In the genomic region with DNA sequence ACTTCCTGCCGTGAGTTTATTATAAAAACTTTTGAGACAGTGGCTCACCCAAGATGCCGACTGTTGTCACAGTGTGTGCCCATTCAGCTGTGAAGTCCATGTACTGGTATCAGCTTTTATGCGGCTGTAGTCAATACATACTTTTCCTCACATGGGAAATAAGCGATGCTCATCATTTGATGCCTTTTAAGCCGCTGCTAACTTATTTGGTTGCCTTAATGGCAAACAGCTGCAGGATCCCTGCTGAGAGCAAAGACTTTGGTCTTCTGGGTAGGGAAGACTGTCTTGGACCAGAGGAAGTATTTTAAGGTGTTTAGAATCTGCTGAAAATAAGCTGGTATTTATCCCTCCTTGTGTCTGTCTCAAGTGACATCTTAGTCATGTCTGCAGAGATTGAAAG, we compare ENCODE assay signal across 10 mouse cellular contexts. TPM values are rescaled to one million over a fixed set of nuclear protein-coding genes. Genes with fewer than 3 reads are reported as not detected.
DNase-seq lines count a peak whose midpoint lies in the region; ATAC-seq and TF ChIP-seq lines count a peak whose summit lies in the region.
"Had no signal": no experiment of that assay in that cellular context is flagged by ENCODE, and none has a peak within 500 bp of the region (broad histone marks: within the 10 kb centered on the region; RNA-seq: fewer than 3 reads in every experiment).

No protein-coding gene starts in this region.

- DNase-seq in heart, adult 11 months = peak; percentile 59
- no peak for DNase-seq in lung, postnatal 0 days (ENCODE audit: low spot score)
- DNase-seq in lung, postnatal 36 days = no peak
- no peak for DNase-seq in cerebellum, adult 11-12 months
- DNase-seq: heart, postnatal 10 days; liver had no signal

- H3K9me3 ChIP-seq in heart, embryonic 12.5 days (replicated peaks) = no peaks in the 10 kb centered on the region
- no peaks in the 10 kb centered on the region for H3K9me3 ChIP-seq in lung, postnatal 0 days (ENCODE audit: low read length)
- no peaks in the 10 kb centered on the region for H3K9me3 ChIP-seq in intestine, embryonic 16.5 days (ENCODE audit: control insufficient read depth, low read length)
- no peaks in the 10 kb centered on the region for H3K9me3 ChIP-seq in stomach, embryonic 14.5 days (ENCODE audit: control insufficient read depth, low read depth, low read length)

- H3K36me3 ChIP-seq in heart, embryonic 12.5 days = no peaks in the 10 kb centered on the region
- no peaks in the 10 kb centered on the region for H3K36me3 ChIP-seq in lung, postnatal 0 days (ENCODE audit: insufficient read depth, low read length)
- no peaks in the 10 kb centered on the region for H3K36me3 ChIP-seq in intestine, embryonic 16.5 days (ENCODE audit: control insufficient read depth, insufficient read depth, low read length)
- H3K36me3 ChIP-seq in stomach, embryonic 14.5 days (ENCODE audit: control insufficient read depth, insufficient read depth, low read length) = no peaks in the 10 kb centered on the region

- H3K27ac ChIP-seq in heart, embryonic 12.5 days (ENCODE audit: poor library complexity, severe bottlenecking) = no peak overlapping the region
- H3K27ac ChIP-seq in lung, postnatal 0 days (ENCODE audit: low read length) = no peak overlapping the region
- 0 out of 2 replicates have a peak overlapping the region, but pooled peaks have one; percentile 19 for H3K27ac ChIP-seq in intestine, embryonic 16.5 days (ENCODE audit: low read length)
- H3K27ac ChIP-seq in stomach, embryonic 14.5 days (ENCODE audit: low read length) = no peak overlapping the region

- no peak overlapping the region for H3K4me3 ChIP-seq in heart, embryonic 12.5 days
- no peak overlapping the region for H3K4me3 ChIP-seq in lung, postnatal 0 days (ENCODE audit: low read depth, low read length)
- H3K4me3 ChIP-seq in intestine, embryonic 16.5 days (ENCODE audit: low read length) = peak overlapping the region; percentile 74
- H3K4me3 ChIP-seq in stomach, embryonic 14.5 days (ENCODE audit: low read depth, low read length) = peak overlapping the region; percentile 54; the same call in 1 of the 2 replicates

- WGBS in heart, embryonic 12.5 days = 66% methylated on average over 5 of the region's 5 CpGs
- 38% methylated on average over 5 of the region's 5 CpGs for WGBS in lung, postnatal 0 days
- 44% methylated on average over 5 of the region's 5 CpGs for WGBS in intestine, embryonic 16.5 days
- WGBS in stomach, embryonic 14.5 days = 52% methylated on average over 5 of the region's 5 CpGs

- no peak for TF ChIP-seq EP300 in lung, postnatal 0 days (IDR thresholded peaks at IDR 0.05)

- H3K4me2 ChIP-seq in heart, embryonic 12.5 days = no peak overlapping the region
- H3K4me2 ChIP-seq in lung, postnatal 0 days (replicated peaks; ENCODE audit: low read depth, low read length) = peak overlapping the region; percentile 93
- peak overlapping the region; percentile 96 for H3K4me2 ChIP-seq in intestine, embryonic 16.5 days (ENCODE audit: low read depth, low read length)
- peak overlapping the region; percentile 83 for H3K4me2 ChIP-seq in stomach, embryonic 14.5 days (replicated peaks; ENCODE audit: low read depth, low read length)

- no peak for ATAC-seq in heart, embryonic 12.5 days (ENCODE audit: insufficient number of reproducible peaks, low FRiP score)
- ATAC-seq in lung, postnatal 0 days = no peak
- no peak for ATAC-seq in intestine, embryonic 16.5 days
- ATAC-seq in stomach, embryonic 14.5 days (ENCODE audit: insufficient number of reproducible peaks, insufficient read depth, low FRiP score, low read depth) = no peak
- no peak for ATAC-seq in frontal cortex, adult (ENCODE audit: low TSS enrichment)

- no peak for TF ChIP-seq CTCF in lung, postnatal 0 days (IDR thresholded peaks at IDR 0.05)

- no peak overlapping the region for H3K9ac ChIP-seq in heart, embryonic 12.5 days
- H3K9ac ChIP-seq in lung, postnatal 0 days (replicated peaks; ENCODE audit: low read depth) = no peak overlapping the region
- no peak overlapping the region for H3K9ac ChIP-seq in intestine, embryonic 16.5 days (ENCODE audit: low read depth, low read length)
- no peak overlapping the region for H3K9ac ChIP-seq in stomach, embryonic 14.5 days (replicated peaks; ENCODE audit: low read depth, low read length)

- H3K27me3 ChIP-seq in heart, embryonic 12.5 days (replicated peaks) = no peaks in the 10 kb centered on the region; the same call in 1 of the 2 replicates
- no peaks in the 10 kb centered on the region for H3K27me3 ChIP-seq in lung, postnatal 0 days (replicated peaks; ENCODE audit: insufficient read depth, low read length)
- H3K27me3 ChIP-seq in intestine, embryonic 16.5 days (replicated peaks; ENCODE audit: control insufficient read depth, insufficient read depth, low read length) = no peaks in the 10 kb centered on the region
- H3K27me3 ChIP-seq in stomach, embryonic 14.5 days (ENCODE audit: control insufficient read depth, insufficient read depth, low read length) = no peaks in the 10 kb centered on the region

- H3K4me1 ChIP-seq in heart, embryonic 12.5 days (replicated peaks) = peaks cover 14% of the 10 kb centered on the region
- H3K4me1 ChIP-seq in lung, postnatal 0 days (ENCODE audit: insufficient read depth, low read depth, low read length) = no peaks in the 10 kb centered on the region
- peaks cover 11% of the 10 kb centered on the region; the same call in 1 of the 2 replicates for H3K4me1 ChIP-seq in intestine, embryonic 16.5 days (ENCODE audit: control insufficient read depth, insufficient read depth, low read length)
- no peaks in the 10 kb centered on the region for H3K4me1 ChIP-seq in stomach, embryonic 14.5 days (ENCODE audit: control insufficient read depth, insufficient read depth, low read length)

RNA-seq across cellular contexts. Expression of a gene that starts 2.7 kb away (rescaled TPM):
- 3.9 and 4.6 TPM in 2 replicates for polyA plus RNA-seq in heart, embryonic 12.5 days (2016; fragmentation: Nextera tagmentation; extraction: Ambion mirVana)
- polyA plus RNA-seq in lung, postnatal 0 days (2015; fragmentation: Nextera tagmentation; extraction: Ambion mirVana) = 8.5 and 9.2 TPM in 2 replicates
- polyA plus RNA-seq in intestine, embryonic 16.5 days (2015; fragmentation: Nextera tagmentation; extraction: Ambion mirVana) = 11.8 and 12.0 TPM in 2 replicates
- polyA plus RNA-seq in stomach, embryonic 14.5 days (2014; fragmentation: Nextera tagmentation; extraction: Ambion mirVana) = 24.6 and 24.9 TPM in 2 replicates

Comparison
In these comparisons a context has a peak if more than half of its experiments do, and no peak if none do; other contexts are left out.
1. H3K4me3 ChIP-seq: peak in intestine, embryonic 16.5 days (single experiment) and stomach, embryonic 14.5 days (single experiment); none in heart, embryonic 12.5 days (single experiment) and lung, postnatal 0 days (single experiment).